Mouse (Mus musculus) heart, embryonic 11.5 days (tissue): ENCODE measurements around the gene Gm13275. TPM values are rescaled to one million over a fixed set of nuclear protein-coding genes. Genes with fewer than 3 reads are reported as not detected.
"Not testable (repeated sequence)": the region's sequence is repeated elsewhere in the genome, so short reads cannot be mapped to it uniquely, and the experiment has no call there.

Source experiments
- ATAC-seq: fragments of 200-750 bp; cut with Nextera tagmentation; replicated peaks from 2 replicates; pipeline ENCODE4 v1.8.0; 2017; ENCODE audit warnings: moderate library complexity; ENCODE audit not compliant: insufficient number of reproducible peaks, low FRiP score, low TSS enrichment
- H3K27ac ChIP-seq: fragments of 300-500 bp; sonication (generic); 2 replicates; pipeline ENCODE4 v1.5.1; 2014; ENCODE audit warnings: mild to moderate bottlenecking, low read depth, low read length
- H3K27me3 ChIP-seq: fragments of 300-500 bp; sonication (generic); 2 replicates; pipeline ENCODE4 v1.6.1; 2014; ENCODE audit warnings: mild to moderate bottlenecking, low read length, mixed read lengths; ENCODE audit not compliant: control insufficient read depth, insufficient read depth
- H3K36me3 ChIP-seq: fragments of 300-500 bp; sonication (generic); 2 replicates; pipeline ENCODE4 v1.6.1; 2014; ENCODE audit warnings: mild to moderate bottlenecking, low read length, moderate library complexity, mixed read lengths; ENCODE audit not compliant: control insufficient read depth, insufficient read depth
- H3K4me1 ChIP-seq: fragments of 300-500 bp; sonication (generic); 2 replicates; pipeline ENCODE4 v1.6.1; 2014; ENCODE audit warnings: low read length; ENCODE audit not compliant: control insufficient read depth, insufficient read depth
- H3K4me2 ChIP-seq: fragments of 300-500 bp; sonication (generic); 2 replicates; pipeline ENCODE4 v1.6.1; 2014; ENCODE audit warnings: mild to moderate bottlenecking, moderate library complexity
- H3K4me3 ChIP-seq: fragments of 300-500 bp; sonication (generic); 2 replicates; pipeline ENCODE4 v1.5.1; 2014; ENCODE audit warnings: low read depth, low read length
- H3K9ac ChIP-seq: fragments of 300-500 bp; sonication (generic); 2 replicates; pipeline ENCODE4 v1.6.1; 2014; ENCODE audit warnings: mild to moderate bottlenecking, low read depth, low read length, moderate library complexity
- H3K9me3 ChIP-seq: fragments of 300-500 bp; sonication (generic); replicated peaks from 2 replicates; pipeline ENCODE4 v1.6.1; 2016; ENCODE audit warnings: low read length; ENCODE audit not compliant: control insufficient read depth
- WGBS: fragments of 180-500 bp; shearing (Covaris S2); extraction: QIAGEN DNeasy Blood & Tissue Kit; methylation state at CpG from one replicate; pipeline ENCODE4 v1.1.7; 2014; ENCODE audit not compliant: insufficient replicate concordance; 5-methylcytosine and 5-hydroxymethylcytosine counted together
- polyA plus RNA-seq: library from polyadenylated mRNA; unstranded; fragments of >200 nt; fragmentation: Nextera tagmentation; extraction: Ambion mirVana; gene quantifications from 2 replicates; pipeline ENCODE4 v1.2.1, GENCODE M21; 2014

Gene Gm13275
- polyA plus RNA-seq, 1 experiment from 2014 or later, result 0.47 TPM

- not testable (repeated sequence) for H3K4me1 ChIP-seq, H3K27me3 ChIP-seq, H3K9ac ChIP-seq, H3K27ac ChIP-seq, H3K4me3 ChIP-seq, H3K4me2 ChIP-seq, H3K9me3 ChIP-seq, ATAC-seq, H3K36me3 ChIP-seq
- WGBS, result no CpG with 5 or more reads among the region's 27 CpGs
These were observed 8.9 kb upstream of the Gm13275 start, which contains the start of gene Gm13276 for GRCm38 (mm10) chr4:88785409-88785808. Gene Gm13276, plus strand, starts transcription at chr4:88785709.

GRCm38 (mm10) chr4:88788402-88788801 lies 5.9 kb upstream of the Gm13275 start, which contains the start of gene Gm13277:
Gene Gm13277, plus strand, starts transcription at chr4:88788632.
- 0% methylated on average over 3 of the region's 28 CpGs for WGBS
- not testable (repeated sequence) for H3K4me3 ChIP-seq, H3K9ac ChIP-seq, H3K4me1 ChIP-seq, ATAC-seq, H3K9me3 ChIP-seq, H3K4me2 ChIP-seq, H3K27ac ChIP-seq, H3K27me3 ChIP-seq, H3K36me3 ChIP-seq

DNA sequence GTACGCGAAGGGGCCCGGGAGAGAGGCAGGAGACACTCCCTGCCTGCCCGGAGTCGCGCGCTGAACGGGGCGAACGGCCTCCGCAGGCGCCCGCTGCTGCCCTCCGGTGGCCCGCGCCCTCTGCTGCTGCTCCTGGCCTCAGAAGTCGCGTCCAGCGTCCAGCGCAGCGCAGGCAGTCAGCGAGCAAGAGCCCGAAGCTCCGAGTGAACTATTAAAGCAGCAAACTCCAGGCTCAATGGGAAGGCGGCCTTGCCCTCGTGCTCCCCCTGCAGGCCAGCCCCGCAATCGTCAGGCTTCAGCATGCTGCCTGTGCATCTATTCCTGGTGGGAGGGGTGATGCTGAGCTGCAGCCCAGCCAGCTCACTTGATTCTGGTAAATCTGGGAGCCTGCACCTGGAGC lies 3.0 kb upstream of the Gm13275 start, which contains the start of gene Gm13278:
Gene Gm13278, plus strand, starts transcription at position 301 of the 400 bp plus-strand sequence.
- ATAC-seq, H3K36me3 ChIP-seq, H3K9ac ChIP-seq, H3K4me1 ChIP-seq, H3K27me3 ChIP-seq, H3K4me3 ChIP-seq, H3K4me2 ChIP-seq, H3K27ac ChIP-seq, H3K9me3 ChIP-seq: not testable (repeated sequence)
- WGBS, result no CpG with 5 or more reads among the region's 28 CpGs

DNA sequence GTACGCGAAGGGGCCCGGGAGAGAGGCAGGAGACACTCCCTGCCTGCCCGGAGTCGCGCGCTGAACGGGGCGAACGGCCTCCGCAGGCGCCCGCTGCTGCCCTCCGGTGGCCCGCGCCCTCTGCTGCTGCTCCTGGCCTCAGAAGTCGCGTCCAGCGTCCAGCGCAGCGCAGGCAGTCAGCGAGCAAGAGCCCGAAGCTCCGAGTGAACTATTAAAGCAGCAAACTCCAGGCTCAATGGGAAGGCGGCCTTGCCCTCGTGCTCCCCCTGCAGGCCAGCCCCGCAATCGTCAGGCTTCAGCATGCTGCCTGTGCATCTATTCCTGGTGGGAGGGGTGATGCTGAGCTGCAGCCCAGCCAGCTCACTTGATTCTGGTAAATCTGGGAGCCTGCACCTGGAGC lies 2.8 kb downstream of the Gm13275 start, which contains the start of gene Gm13279:
Gene Gm13279, plus strand, starts transcription at position 301 of the 400 bp plus-strand sequence.
- not testable (repeated sequence) for H3K4me3 ChIP-seq, H3K9ac ChIP-seq, H3K27ac ChIP-seq, H3K9me3 ChIP-seq, H3K36me3 ChIP-seq, ATAC-seq, H3K4me1 ChIP-seq, H3K27me3 ChIP-seq, H3K4me2 ChIP-seq
- WGBS, result no CpG with 5 or more reads among the region's 28 CpGs

DNA sequence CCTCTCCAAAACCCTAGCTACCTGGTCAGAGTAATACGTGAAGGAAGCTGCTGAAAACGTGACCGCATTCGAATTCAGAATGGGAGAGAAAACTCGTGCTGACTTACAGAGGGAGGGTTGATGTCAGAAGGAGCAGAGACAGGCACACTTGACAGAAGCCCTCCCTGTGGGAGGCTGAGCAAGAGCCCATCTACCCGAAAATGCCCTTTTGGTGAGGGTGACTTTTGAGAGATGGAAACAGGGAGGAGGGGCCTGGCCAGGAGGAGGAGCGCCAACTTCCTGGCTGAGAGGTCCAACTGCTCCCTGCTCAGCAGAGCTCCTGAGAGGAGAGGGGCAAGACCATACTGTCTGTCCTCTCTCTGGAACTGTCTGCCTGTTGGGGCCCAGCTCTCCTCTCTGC lies 5.1 kb downstream of the Gm13275 start, which contains the start of gene Gm13285:
Gene Gm13285, plus strand, starts transcription at position 301 of the 400 bp plus-strand sequence.
- H3K27me3 ChIP-seq, H3K9me3 ChIP-seq, H3K4me3 ChIP-seq, H3K4me2 ChIP-seq, H3K4me1 ChIP-seq, H3K27ac ChIP-seq, ATAC-seq, H3K36me3 ChIP-seq, H3K9ac ChIP-seq: not testable (repeated sequence)
- 13% methylated on average over 3 of the region's 7 CpGs for WGBS

GRCm38 (mm10) chr4:88802954-88803353 lies 8.7 kb downstream of the Gm13275 start, which contains the start of gene Gm13287:
Gene Gm13287, plus strand, starts transcription at chr4:88803254.
- peak within 1 kb of the TSS; percentile 27; the same call in 1 of the 2 replicates for H3K4me2 ChIP-seq
- not testable (repeated sequence) for H3K4me3 ChIP-seq

DNA sequence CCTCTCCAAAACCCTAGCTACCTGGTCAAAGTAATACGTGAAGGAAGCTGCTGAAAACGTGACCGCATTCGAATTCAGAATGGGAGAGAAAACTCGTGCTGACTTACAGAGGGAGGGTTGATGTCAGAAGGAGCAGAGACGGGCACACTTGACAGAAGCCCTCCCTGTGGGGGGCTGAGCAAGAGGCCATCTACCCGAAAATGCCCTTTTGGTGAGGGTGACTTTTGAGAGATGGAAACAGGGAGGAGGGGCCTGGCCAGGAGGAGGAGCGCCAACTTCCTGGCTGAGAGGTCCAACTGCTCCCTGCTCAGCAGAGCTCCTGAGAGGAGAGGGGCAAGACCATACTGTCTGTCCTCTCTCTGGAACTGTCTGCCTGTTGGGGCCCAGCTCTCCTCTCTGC lies 10.9 kb downstream of the Gm13275 start, which contains the start of gene Gm13288:
Gene Gm13288, plus strand, starts transcription at position 301 of the 400 bp plus-strand sequence.
- not testable (repeated sequence) for H3K27me3 ChIP-seq, H3K9me3 ChIP-seq, H3K4me1 ChIP-seq, H3K4me3 ChIP-seq, H3K36me3 ChIP-seq, H3K9ac ChIP-seq, ATAC-seq, H3K27ac ChIP-seq
- no CpG with 5 or more reads among the region's 8 CpGs for WGBS
- H3K4me2 ChIP-seq, result peak within 1 kb of the TSS; percentile 32; the same call in 1 of the 2 replicates

More at GRCm38 (mm10) chr4:88802954-88803353, 8.7 kb downstream of the Gm13275 start, which contains the start of gene Gm13287:
- H3K36me3 ChIP-seq, H3K27me3 ChIP-seq, H3K9me3 ChIP-seq, H3K27ac ChIP-seq, ATAC-seq, H3K4me1 ChIP-seq, H3K9ac ChIP-seq: not testable (repeated sequence)
- no CpG with 5 or more reads among the region's 29 CpGs for WGBS

- not testable (repeated sequence) for H3K27me3 ChIP-seq, H3K4me3 ChIP-seq, H3K27ac ChIP-seq, H3K9ac ChIP-seq, H3K9me3 ChIP-seq, H3K36me3 ChIP-seq, ATAC-seq, H3K4me1 ChIP-seq
- 1% methylated on average over 10 of the region's 34 CpGs for WGBS
- peak overlapping the region; percentile 32; the same call in 1 of the 2 replicates for H3K4me2 ChIP-seq
These were observed 11.5 kb downstream of the Gm13275 start for GRCm38 (mm10) chr4:88805761-88806160.

- Histone ChIP-seq H3K27me3 (no peaks in the 10 kb centered on the region), H3K9me3 (no peaks in the 10 kb centered on the region), H3K27ac (no peak within 1 kb of the TSS), H3K36me3 (no peaks in the 10 kb centered on the region), H3K4me2 (no peak within 1 kb of the TSS), H3K9ac (no peak within 1 kb of the TSS), H3K4me1 (no peaks in the 10 kb centered on the region), H3K4me3 (no peak within 1 kb of the TSS)
- 52% methylated on average over 3 of the region's 3 CpGs for WGBS
- no peak for ATAC-seq
These were observed 21.6 kb downstream of the Gm13275 start, which contains the start of gene Ifna7 for GRCm38 (mm10) chr4:88815928-88816327. Gene Ifna7, plus strand, starts transcription at chr4:88816228.
